Mouse (Mus musculus): ENCODE measurements around the gene Pcolce.

Gene Pcolce

GRCm38 (mm10) chr5:137595921-137596320, 17.7 kb downstream of the Pcolce start:
- DNase-seq (ENCODE audit: low read depth, low spot score) = no peak

- DNase-seq (ENCODE audit: low read depth, low spot score) = no peak
These were observed 23.1 kb downstream of the Pcolce start for GRCm38 (mm10) chr5:137590507-137590906.

GRCm38 (mm10) chr5:137584976-137585375, 28.6 kb downstream of the Pcolce start:
- DNase-seq (ENCODE audit: low read depth, low spot score) = peak; percentile 47

- no peak for DNase-seq (ENCODE audit: low read depth, low spot score)
These were observed 29.9 kb downstream of the Pcolce start for GRCm38 (mm10) chr5:137583670-137584169.

GRCm38 (mm10) chr5:137582702-137583101, 30.9 kb downstream of the Pcolce start:
- no peak for DNase-seq (ENCODE audit: low read depth, low spot score)

- DNase-seq (ENCODE audit: low read depth, low spot score) = no peak
These were observed 33.3 kb downstream of the Pcolce start for GRCm38 (mm10) chr5:137580246-137580645.

GRCm38 (mm10) chr5:137574470-137574901, 39.1 kb downstream of the Pcolce start:
- no peak for DNase-seq (ENCODE audit: low read depth, low spot score)

GRCm38 (mm10) chr5:137570691-137571586, 42.6 kb downstream of the Pcolce start:
- DNase-seq (ENCODE audit: low read depth, low spot score) = no peak

GRCm38 (mm10) chr5:137570181-137570580, 43.4 kb downstream of the Pcolce start:
- DNase-seq (ENCODE audit: low read depth, low spot score) = no peak

- no peak for DNase-seq (ENCODE audit: low read depth, low spot score)
These were observed 43.9 kb downstream of the Pcolce start, which contains the start of gene Tfr2 for GRCm38 (mm10) chr5:137569665-137570064. TSS of gene Tfr2 (plus strand) at chr5:137569840.

- no peak for DNase-seq (ENCODE audit: low read depth, low spot score)
These were observed 44.6 kb downstream of the Pcolce start for GRCm38 (mm10) chr5:137569031-137569430.

- no peak for DNase-seq (ENCODE audit: low read depth, low spot score)
These were observed 45.3 kb downstream of the Pcolce start for GRCm38 (mm10) chr5:137568223-137568798.

- no peak for DNase-seq (ENCODE audit: low read depth, low spot score)
These were observed 47.2 kb downstream of the Pcolce start for GRCm38 (mm10) chr5:137566416-137566815.

GRCm38 (mm10) chr5:137565744-137566143, 47.8 kb downstream of the Pcolce start:
- no peak for DNase-seq (ENCODE audit: low read depth, low spot score)

GRCm38 (mm10) chr5:137562965-137563364, 50.6 kb downstream of the Pcolce start:
- DNase-seq (ENCODE audit: low read depth, low spot score) = no peak

- DNase-seq (ENCODE audit: low read depth, low spot score) = no peak
These were observed 52.0 kb downstream of the Pcolce start for GRCm38 (mm10) chr5:137561556-137561955.

All from WW6 (cell line).